Mouse (Mus musculus) lung, postnatal 0 days (tissue): ENCODE measurements at regions not wholly inside any gene's neighbourhood (a gene's known extent, or its start where the extent isn't known, plus 50 kb on each side); places are given as distances from the start of the nearest gene placed in this dataset.

ENCODE experiments used
- CTCF ChIP-seq: IDR thresholded peaks from 2 replicates; pipeline ENCODE4 v1.5.1; 2016; ENCODE audit warnings: antibody characterized with exemption, mild to moderate bottlenecking
- EP300 ChIP-seq: IDR thresholded peaks from 2 replicates; pipeline ENCODE4 v1.6.1; 2016; ENCODE audit warnings: antibody characterized with exemption, mild to moderate bottlenecking, control low read depth

DNA sequence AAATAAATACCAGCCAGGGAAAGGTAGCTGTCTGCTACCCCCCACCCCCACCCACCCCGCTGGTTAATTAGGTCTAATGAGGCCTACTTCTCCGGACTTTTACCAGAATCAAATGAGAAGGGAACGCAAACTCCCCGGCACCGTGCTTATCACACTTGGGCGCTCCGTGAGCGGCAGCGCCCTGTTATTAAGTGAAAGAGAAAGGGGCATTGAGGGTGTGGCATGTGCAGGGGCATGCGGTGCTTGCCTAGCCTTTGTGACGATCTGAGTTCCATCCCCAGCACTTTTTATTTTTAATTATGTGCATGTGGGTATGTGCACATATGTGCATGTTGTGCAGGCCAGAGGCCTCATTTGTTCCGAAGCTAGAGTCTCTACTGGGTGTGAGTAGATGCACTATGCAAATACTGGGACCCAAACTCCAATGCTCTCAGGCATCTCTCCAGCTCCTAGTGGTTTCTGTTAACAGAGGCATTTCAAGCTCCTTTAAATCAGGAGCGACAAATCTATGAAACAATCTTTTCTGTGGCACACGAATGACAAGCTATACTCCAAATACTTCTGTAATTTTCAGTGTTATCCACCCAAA, 57.8 kb upstream of the Peli1 start:
- TF ChIP-seq CTCF (no peak), EP300 (no peak)
